Mouse (Mus musculus): ENCODE data around the gene Pomp. TPM values are rescaled to one million over a fixed set of nuclear protein-coding genes. Genes with fewer than 3 reads are reported as not detected.

Gene Pomp
- polyA plus RNA-seq, 1 experiment from 2014 or later = 392 TPM

DNA sequence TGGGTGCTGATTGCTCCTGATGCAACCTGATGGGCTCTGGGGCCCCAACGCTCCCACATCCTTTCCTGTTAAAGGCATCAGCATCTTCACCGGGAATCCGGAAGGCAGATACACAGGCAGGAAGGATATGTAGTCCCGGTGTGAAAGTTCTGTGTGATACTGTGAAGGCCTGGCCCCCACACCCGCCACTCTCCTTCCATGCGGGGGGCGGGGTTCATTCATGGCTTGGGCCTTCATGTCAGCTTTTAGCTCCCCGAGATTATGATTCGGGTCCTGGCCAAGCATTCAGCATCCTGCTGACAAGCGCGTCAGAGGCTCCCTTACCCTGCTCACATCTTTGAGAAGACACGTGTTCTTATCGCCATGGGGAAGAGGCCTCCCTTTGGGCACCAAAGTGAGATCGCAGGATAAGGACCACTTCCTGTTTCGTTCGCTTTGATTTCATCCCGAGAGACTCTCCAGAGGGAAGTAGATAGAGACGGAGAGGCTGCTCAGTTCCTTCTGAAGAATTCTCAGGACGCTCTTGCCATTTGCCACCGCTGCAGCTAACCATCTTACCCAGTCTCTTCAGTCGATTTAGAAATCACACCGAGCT, 34.8 kb upstream of the Pomp start:
- no peak for TF ChIP-seq CTCF (IDR thresholded peaks at IDR 0.05)
- ChIA-PET CTCF (interaction anchor here (1.3 kb wide), 1 partner anchor 10 kb away, joined by 3 read pairs; no protein-coding TSS in a partner anchor), POLR2A (no interaction called here)
- no peaks in the 10 kb centered on the region for H3K27me3 ChIP-seq
- ATAC-seq (no peak), DNase-seq (ENCODE audit: low read depth, low spot score) (no peak)
- in situ Hi-C loops (cut with MboI; ENCODE audit: low pct_unique_long_range_greater_than_20kb) = no loop called here

- ChIA-PET CTCF (no interaction called here), POLR2A (no interaction called here)
- in situ Hi-C loops (cut with MboI; ENCODE audit: low pct_unique_long_range_greater_than_20kb) = no loop called here
- DNase-seq (ENCODE audit: low read depth, low spot score) (no peak), ATAC-seq (no peak)
- no peaks in the 10 kb centered on the region for H3K27me3 ChIP-seq
- no peak for TF ChIP-seq CTCF (IDR thresholded peaks at IDR 0.05)
These were observed 34.2 kb upstream of the Pomp start for GRCm38 (mm10) chr5:147826091-147826490.

GRCm38 (mm10) chr5:147826546-147826945, 33.7 kb upstream of the Pomp start:
- no peak for DNase-seq (ENCODE audit: low read depth, low spot score)
- H3K27me3 ChIP-seq = no peaks in the 10 kb centered on the region
- no peak for ATAC-seq
- TF ChIP-seq CTCF (IDR thresholded peaks at IDR 0.05) = no peak
- in situ Hi-C loops (cut with MboI; ENCODE audit: low pct_unique_long_range_greater_than_20kb) = no loop called here
- ChIA-PET POLR2A (no interaction called here), CTCF (no interaction called here)

- no peaks in the 10 kb centered on the region for H3K27me3 ChIP-seq
- no peak for TF ChIP-seq CTCF (IDR thresholded peaks at IDR 0.05)
- DNase-seq (ENCODE audit: low read depth, low spot score) = no peak
- in situ Hi-C loops (cut with MboI; ENCODE audit: low pct_unique_long_range_greater_than_20kb) = no loop called here
- POLR2A ChIA-PET = no interaction called here
- no peak for ATAC-seq
- CTCF ChIA-PET = no interaction called here
These were observed 31.4 kb upstream of the Pomp start for GRCm38 (mm10) chr5:147828846-147829245.

- ATAC-seq (no peak), DNase-seq (ENCODE audit: low read depth, low spot score) (no peak)
- in situ Hi-C loops (cut with MboI; ENCODE audit: low pct_unique_long_range_greater_than_20kb) = no loop called here
- H3K27me3 ChIP-seq = no peaks in the 10 kb centered on the region
- CTCF ChIA-PET = no interaction called here
- POLR2A ChIA-PET = no interaction called here
- no peak for TF ChIP-seq CTCF (IDR thresholded peaks at IDR 0.05)
These were observed 27.4 kb upstream of the Pomp start for GRCm38 (mm10) chr5:147832842-147833241.

GRCm38 (mm10) chr5:147834841-147835500, 25.3 kb upstream of the Pomp start:
- ChIA-PET POLR2A (no interaction called here), CTCF (no interaction called here)
- in situ Hi-C loops (cut with MboI; ENCODE audit: low pct_unique_long_range_greater_than_20kb) = no loop called here
- no peak for ATAC-seq
- no peaks in the 10 kb centered on the region for H3K27me3 ChIP-seq
- no peak for DNase-seq (ENCODE audit: low read depth, low spot score)
- no peak for TF ChIP-seq CTCF (IDR thresholded peaks at IDR 0.05)

GRCm38 (mm10) chr5:147839418-147839817, 20.8 kb upstream of the Pomp start:
- H3K27me3 ChIP-seq = no peaks in the 10 kb centered on the region
- ATAC-seq = no peak
- CTCF ChIA-PET = interaction anchor here (0.9 to 1.1 kb wide), 2 partner anchors 8 to 18 kb away, joined by 3 read pairs; no protein-coding TSS in a partner anchor
- in situ Hi-C loops (cut with MboI; ENCODE audit: low pct_unique_long_range_greater_than_20kb) = no loop called here
- TF ChIP-seq CTCF (IDR thresholded peaks at IDR 0.05) = no peak
- no peak for DNase-seq (ENCODE audit: low read depth, low spot score)
- POLR2A ChIA-PET = interaction anchor here (0.6 kb wide), 1 partner anchor 64 kb away, joined by 3 read pairs; no protein-coding TSS in a partner anchor

GRCm38 (mm10) chr5:147843340-147843739, 16.9 kb upstream of the Pomp start:
- ATAC-seq = no peak
- DNase-seq (ENCODE audit: low read depth, low spot score) = no peak
- no peak for TF ChIP-seq CTCF (IDR thresholded peaks at IDR 0.05)
- ChIA-PET POLR2A (no interaction called here), CTCF (no interaction called here)
- H3K27me3 ChIP-seq = no peaks in the 10 kb centered on the region
- in situ Hi-C loops (cut with MboI; ENCODE audit: low pct_unique_long_range_greater_than_20kb) = no loop called here

DNA sequence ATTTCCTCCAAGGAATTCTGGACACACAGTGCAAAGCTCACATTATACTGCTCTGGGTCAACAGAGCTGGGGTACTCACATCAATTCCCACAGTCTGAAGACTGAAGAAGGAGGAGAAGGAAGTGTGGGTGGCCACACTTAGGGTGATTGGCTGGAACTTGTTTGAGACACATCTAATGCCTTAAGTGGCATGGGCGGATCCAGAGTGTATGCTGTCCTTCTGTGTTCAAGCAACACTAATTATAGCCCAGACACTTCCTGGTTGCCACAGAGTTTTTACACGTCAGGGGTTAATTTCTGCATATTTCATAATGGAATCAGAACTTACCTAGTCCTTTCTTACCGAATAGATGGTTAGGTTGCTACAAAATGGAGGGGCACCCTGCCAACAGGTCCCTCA, 14.9 kb upstream of the Pomp start:
- in situ Hi-C loops (cut with MboI; ENCODE audit: low pct_unique_long_range_greater_than_20kb) = loop anchor here (5.0 kb wide), 4 partner anchors 58 to 443 kb away; partner anchors contain the start of gene Flt3
- H3K27me3 ChIP-seq = no peaks in the 10 kb centered on the region
- CTCF ChIA-PET = interaction anchor here (1.1 to 1.4 kb wide), 2 partner anchors 14 to 260 kb away, joined by 3 read pairs; no protein-coding TSS in a partner anchor
- ATAC-seq (no peak), DNase-seq (ENCODE audit: low read depth, low spot score) (no peak)
- TF ChIP-seq CTCF (IDR thresholded peaks at IDR 0.05) = no peak
- POLR2A ChIA-PET = no interaction called here

DNA sequence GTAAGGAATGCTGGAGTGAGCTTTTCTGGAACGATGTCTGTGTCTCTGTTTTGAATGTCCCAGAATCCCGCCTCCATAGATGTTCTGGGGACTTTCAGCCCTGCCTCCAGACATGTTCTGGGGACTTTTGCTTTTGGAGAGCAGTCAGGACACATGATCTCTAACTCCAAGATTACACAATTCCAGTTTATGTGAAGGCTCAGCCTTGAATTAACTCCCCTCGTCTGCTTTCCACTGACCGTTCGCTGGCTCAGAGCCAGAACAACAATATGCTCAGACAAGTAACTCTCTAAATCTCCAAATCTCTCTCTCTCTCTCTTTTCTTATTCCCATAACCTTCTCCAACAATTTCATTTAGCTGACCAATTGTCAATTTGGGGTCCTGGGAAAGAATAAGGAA, 12.9 kb upstream of the Pomp start:
- in situ Hi-C loops (cut with MboI; ENCODE audit: low pct_unique_long_range_greater_than_20kb) = loop anchor here (5.0 kb wide), 4 partner anchors 60 to 445 kb away; partner anchors contain the start of gene Flt3
- DNase-seq (ENCODE audit: low read depth, low spot score) = no peak
- no peaks in the 10 kb centered on the region for H3K27me3 ChIP-seq
- POLR2A ChIA-PET = no interaction called here
- no peak for ATAC-seq
- no peak for TF ChIP-seq CTCF (IDR thresholded peaks at IDR 0.05)
- CTCF ChIA-PET = interaction anchor here (0.6 to 1.9 kb wide), 14 partner anchors 8 to 391 kb away, joined by 3 to 14 read pairs (median 3); no protein-coding TSS in a partner anchor

DNA sequence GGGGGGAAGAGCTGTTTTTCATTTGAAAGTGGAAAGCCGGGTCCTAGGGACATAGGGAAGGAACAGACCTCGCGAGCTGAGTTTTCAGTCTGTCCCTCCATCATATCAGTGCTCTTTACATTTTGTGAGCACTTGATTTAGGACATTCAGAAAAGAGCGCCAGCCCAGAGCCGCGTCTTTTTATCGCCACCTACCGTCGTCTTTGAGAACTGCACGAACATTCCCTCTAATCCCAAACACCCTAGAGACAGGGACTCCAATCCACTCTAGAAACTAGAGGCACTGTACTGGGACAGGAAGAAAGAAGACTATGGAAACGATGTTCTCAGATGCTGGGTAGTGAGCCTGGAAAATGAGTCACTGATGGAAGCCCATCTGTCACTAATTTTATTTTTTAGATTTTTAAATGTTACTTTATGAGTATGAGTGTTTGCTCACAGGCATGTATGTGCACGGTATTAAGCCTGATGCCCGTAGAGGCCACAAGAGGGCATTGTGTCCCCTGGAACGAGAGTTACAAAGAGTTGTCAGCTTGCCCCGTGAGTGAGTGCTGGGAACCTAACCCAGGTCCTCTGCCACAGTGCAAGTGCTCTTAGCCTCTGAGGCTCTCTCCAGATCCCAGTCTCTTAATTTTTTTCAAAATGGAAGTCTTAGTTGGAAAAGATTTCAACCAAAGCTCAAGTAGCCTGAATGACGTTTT, 11.9 kb upstream of the Pomp start:
- ChIA-PET CTCF (interaction anchor here (0.6 to 2.0 kb wide), 18 partner anchors 9 to 429 kb away, joined by 3 to 14 read pairs (median 3); no protein-coding TSS in a partner anchor), POLR2A (no interaction called here)
- DNase-seq (ENCODE audit: low read depth, low spot score) = no peak
- in situ Hi-C loops (cut with MboI; ENCODE audit: low pct_unique_long_range_greater_than_20kb) = loop anchor here (5.0 kb wide), 4 partner anchors 61 to 446 kb away; partner anchors contain the start of gene Flt3
- peak; percentile 93 for TF ChIP-seq CTCF (IDR thresholded peaks at IDR 0.05)
- H3K27me3 ChIP-seq = no peaks in the 10 kb centered on the region
- ATAC-seq = no peak

Data from Patski (cell line).